Mouse (Mus musculus): ENCODE measurements around the gene Thbs2.
A peak's percentile ranks its signal among the peaks of the same experiment; 100 is the strongest.

Thbs2 gene

GRCm38 (mm10) chr17:14693048-14693993 lies 714 bp downstream of the Thbs2 start:
- DNase-seq, result no peak

GRCm38 (mm10) chr17:14691901-14692300 lies 2.1 kb downstream of the Thbs2 start:
- no peak for DNase-seq

- peak; percentile 70 to 72 for DNase-seq
Observed at GRCm38 (mm10) chr17:14691197-14691596, 2.8 kb downstream of the Thbs2 start.

- DNase-seq, result no peak
Observed at GRCm38 (mm10) chr17:14682836-14683235, 11.2 kb downstream of the Thbs2 start.

GRCm38 (mm10) chr17:14681047-14681446 lies 13.0 kb downstream of the Thbs2 start:
- DNase-seq, result no peak

- no peak for DNase-seq
Observed at GRCm38 (mm10) chr17:14677198-14677597, 16.8 kb downstream of the Thbs2 start.

- DNase-seq, result no peak
Observed at GRCm38 (mm10) chr17:14675517-14675916, 18.5 kb downstream of the Thbs2 start.

- DNase-seq, result peak; percentile 69 to 72
Observed at GRCm38 (mm10) chr17:14672402-14672801, 21.6 kb downstream of the Thbs2 start.

GRCm38 (mm10) chr17:14667225-14667624 lies 26.8 kb downstream of the Thbs2 start:
- DNase-seq, result no peak

- no peak for DNase-seq
Observed at GRCm38 (mm10) chr17:14666451-14666850, 27.6 kb downstream of the Thbs2 start.

- DNase-seq, result peak in 1 of 2 experiments; percentile 19
Observed at GRCm38 (mm10) chr17:14663366-14663765, 30.7 kb downstream of the Thbs2 start.

- DNase-seq, result no peak
Observed at GRCm38 (mm10) chr17:14662409-14662808, 31.6 kb downstream of the Thbs2 start.

- DNase-seq, result no peak
Observed at GRCm38 (mm10) chr17:14659746-14660145, 34.3 kb downstream of the Thbs2 start.

- DNase-seq, result no peak
Observed at GRCm38 (mm10) chr17:14658123-14658522, 35.9 kb downstream of the Thbs2 start.

- DNase-seq, result no peak
Observed at GRCm38 (mm10) chr17:14657123-14657522, 36.9 kb downstream of the Thbs2 start.

- DNase-seq, result no peak
Observed at GRCm38 (mm10) chr17:14654981-14655380, 39.1 kb downstream of the Thbs2 start.

GRCm38 (mm10) chr17:14652013-14652412 lies 42.0 kb downstream of the Thbs2 start:
- DNase-seq, result no peak

- DNase-seq, result peak; percentile 19 to 25
Observed at GRCm38 (mm10) chr17:14647996-14648640, 45.9 kb downstream of the Thbs2 start.

- no peak for DNase-seq
Observed at GRCm38 (mm10) chr17:14643996-14644395, 50.0 kb downstream of the Thbs2 start.

GRCm38 (mm10) chr17:14640351-14641115 lies 53.5 kb downstream of the Thbs2 start:
- DNase-seq, result no peak

- DNase-seq, result no peak
Observed at GRCm38 (mm10) chr17:14635546-14636323, 58.3 kb downstream of the Thbs2 start.

GRCm38 (mm10) chr17:14628901-14629300 lies 65.1 kb downstream of the Thbs2 start:
- DNase-seq, result no peak

Measured in cerebellum, postnatal 36 days (tissue).